Mouse (Mus musculus) kidney, adult 2 months (tissue): ENCODE results near the gene Pfn1.

ENCODE experiments used
- CTCF ChIP-seq: fragments of 200-500 bp; conservative IDR thresholded peaks from 2 replicates; pipeline ENCODE4 v1.5.1; 2011; ENCODE audit warnings: low read depth, mild to moderate bottlenecking, control low read depth, low read length, moderate library complexity, mixed read lengths; ENCODE audit not compliant: insufficient read depth, insufficient read length
- POLR2A ChIP-seq: fragments of 200-500 bp; IDR thresholded peaks from one replicate; pipeline ENCODE4 v1.6.1; 2011; ENCODE audit warnings: low read depth, low read length, control low read depth

- TF ChIP-seq POLR2A = no peak
- no peak; the same call in 1 of the 2 replicates for TF ChIP-seq CTCF
Measured at GRCm38 (mm10) chr11:70610752-70611151, 43.7 kb downstream of the Pfn1 start.
